Mouse (Mus musculus) midbrain, embryonic 13.5 days (tissue): ENCODE data around the gene Gdf5. TPM values are rescaled to one million over a fixed set of nuclear protein-coding genes. Genes with fewer than 3 reads are reported as not detected.
"Not testable (repeated sequence)": the region's sequence is repeated elsewhere in the genome, so short reads cannot be mapped to it uniquely, and the experiment has no call there.

Source experiments
- ATAC-seq: fragments of 200-750 bp; cut with Nextera tagmentation; 2 replicates; pipeline ENCODE4 v1.8.0; 2017; ENCODE audit warnings: mild to moderate bottlenecking, moderate TSS enrichment, moderate library complexity
- H3K27ac ChIP-seq: fragments of 300-500 bp; sonication (generic); 2 replicates; pipeline ENCODE4 v1.5.1; 2015; ENCODE audit warnings: inconsistent platforms, mild to moderate bottlenecking, moderate library complexity
- H3K27me3 ChIP-seq: fragments of 300-500 bp; sonication (generic); 2 replicates; pipeline ENCODE4 v1.6.1; 2015; ENCODE audit warnings: mild to moderate bottlenecking, inconsistent platforms
- H3K36me3 ChIP-seq: fragments of 300-500 bp; sonication (generic); 2 replicates; pipeline ENCODE4 v1.6.1; 2015; ENCODE audit warnings: mild to moderate bottlenecking, inconsistent platforms
- H3K4me1 ChIP-seq: fragments of 300-500 bp; sonication (generic); replicated peaks from 2 replicates; pipeline ENCODE4 v1.6.1; 2015; ENCODE audit warnings: inconsistent platforms
- H3K4me2 ChIP-seq: fragments of 300-500 bp; sonication (generic); replicated peaks from 2 replicates; pipeline ENCODE4 v1.6.1; 2015; ENCODE audit warnings: moderate library complexity, mild to moderate bottlenecking, inconsistent platforms
- H3K4me3 ChIP-seq: fragments of 300-500 bp; sonication (generic); replicated peaks from 2 replicates; pipeline ENCODE4 v1.5.1; 2015; ENCODE audit warnings: mild to moderate bottlenecking, inconsistent platforms
- H3K9ac ChIP-seq: fragments of 300-500 bp; sonication (generic); replicated peaks from 2 replicates; pipeline ENCODE4 v1.6.1; 2015; ENCODE audit warnings: mild to moderate bottlenecking, inconsistent platforms
- H3K9me3 ChIP-seq: fragments of 300-500 bp; sonication (generic); 2 replicates; pipeline ENCODE4 v1.6.1; 2016; ENCODE audit warnings: mild to moderate bottlenecking, inconsistent platforms
- WGBS: fragments of 180-500 bp; shearing (Covaris S2); methylation state at CpG from one replicate; pipeline ENCODE4 v1.1.7; 2015; 5-methylcytosine and 5-hydroxymethylcytosine counted together
- polyA plus RNA-seq: library from polyadenylated mRNA; unstranded; fragments of >200 nt; fragmentation: Nextera tagmentation; extraction: Ambion mirVana; gene quantifications from 2 replicates; pipeline ENCODE4 v1.2.1, GENCODE M21; 2015

The Gdf5 gene
- polyA plus RNA-seq, 1 experiment from 2014 or later: 1.1 TPM

GRCm38 (mm10) chr2:155939897-155940529 is 5.2 kb downstream of the Gdf5 start:
- H3K9ac ChIP-seq: no peak overlapping the region
- no peak overlapping the region for H3K4me2 ChIP-seq
- 82% methylated on average over 7 of the region's 7 CpGs for WGBS
- H3K27ac ChIP-seq: no peak overlapping the region
- no peaks in the 10 kb centered on the region for H3K36me3 ChIP-seq
- ATAC-seq: no peak
- no peak overlapping the region for H3K4me3 ChIP-seq
- no peaks in the 10 kb centered on the region for H3K9me3 ChIP-seq
- 0 out of 2 replicates have a peak, but pooled peaks cover 7% of the 10 kb centered on the region for H3K27me3 ChIP-seq
- H3K4me1 ChIP-seq: peaks cover 13% of the 10 kb centered on the region

DNA sequence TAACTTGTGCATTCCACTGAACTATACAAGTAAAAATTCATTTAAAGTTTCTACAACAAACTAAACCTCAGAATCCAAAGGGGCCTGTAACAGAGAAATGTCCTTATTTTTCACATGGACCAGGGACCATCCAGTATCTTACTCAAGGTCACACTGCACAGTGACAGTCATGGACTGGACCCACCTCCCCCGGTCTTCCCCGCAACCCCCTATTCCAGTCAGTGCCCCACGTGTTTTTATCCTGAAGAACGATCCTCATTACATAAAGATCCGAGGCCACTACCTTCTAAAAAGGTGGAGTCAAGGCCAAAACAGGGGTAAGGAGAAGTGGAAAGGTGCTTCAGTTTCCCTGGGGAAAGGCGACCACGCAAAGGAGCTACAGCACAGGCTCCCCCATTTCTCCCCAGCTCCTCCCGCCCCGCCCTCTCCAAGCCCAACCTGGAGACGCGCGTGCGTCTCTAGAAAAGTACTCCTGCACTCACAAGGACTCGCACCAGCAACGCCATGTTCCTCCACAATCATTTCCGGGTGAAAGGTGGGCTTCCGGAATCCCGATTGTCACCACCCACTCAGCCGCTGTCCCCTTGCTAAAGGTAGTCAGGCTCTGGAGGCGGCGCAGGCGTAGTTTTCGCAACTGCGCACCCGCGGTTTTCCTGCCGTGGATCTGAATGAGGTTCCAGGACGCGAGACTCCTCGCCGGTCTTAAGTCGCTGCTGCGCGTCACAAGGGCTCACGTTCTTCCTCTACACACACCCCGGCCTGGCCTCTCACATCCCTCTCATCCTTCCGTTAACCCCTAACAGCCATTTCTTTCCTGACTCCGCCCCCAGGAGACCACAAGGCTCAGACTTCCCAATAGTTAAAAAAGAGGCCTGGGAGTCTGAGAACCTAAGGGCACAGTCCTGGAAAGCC is 15.4 kb downstream of the Gdf5 start, which contains the start of gene Uqcc1:
Gene Uqcc1 (minus strand): TSS at position 780 of the 912 bp plus-strand sequence.
- Histone ChIP-seq H3K27ac (peak within 1 kb of the TSS; percentile 88), H3K4me2 (peak within 1 kb of the TSS; percentile 69), H3K36me3 (no peaks in the 10 kb centered on the region), H3K4me3 (peak within 1 kb of the TSS; percentile 69), H3K9me3 (no peaks in the 10 kb centered on the region), H3K9ac (peak within 1 kb of the TSS; percentile 68), H3K27me3 (no peaks in the 10 kb centered on the region), H3K4me1 (peaks cover 19% of the 10 kb centered on the region)
- peak; percentile 97 for ATAC-seq
- under 1% methylated on average over 38 of the region's 38 CpGs for WGBS

DNA sequence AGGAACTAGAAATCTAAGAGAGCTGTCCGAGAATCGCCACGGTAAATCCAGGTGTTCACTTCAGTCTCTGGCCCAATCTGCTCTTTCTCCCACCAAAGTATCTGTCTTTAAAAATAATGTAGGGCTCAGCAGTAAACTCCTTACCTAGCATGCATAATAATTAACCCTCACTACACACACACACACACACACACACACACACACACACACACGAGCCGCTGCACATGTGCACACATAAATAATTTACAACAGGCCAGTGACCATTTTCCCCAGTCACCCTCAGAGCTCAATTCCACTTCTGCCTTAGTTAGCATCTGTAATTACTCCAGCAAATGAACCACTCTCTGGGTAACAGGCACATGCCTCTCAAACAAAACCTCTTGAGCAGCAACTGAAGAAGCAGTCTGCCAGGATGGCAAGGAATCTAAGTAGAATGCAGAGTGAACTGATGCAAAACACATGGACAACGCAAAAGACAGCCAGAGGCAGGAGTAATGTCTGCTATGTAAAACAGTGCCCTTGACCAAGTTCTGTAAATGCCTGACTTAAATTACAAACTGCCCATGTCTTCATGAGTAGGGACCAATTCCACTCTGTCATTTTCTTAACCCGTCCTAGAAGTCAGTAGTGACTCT is 16.3 kb downstream of the Gdf5 start:
- Histone ChIP-seq H3K9me3 (no peaks in the 10 kb centered on the region), H3K27me3 (no peaks in the 10 kb centered on the region), H3K4me2 (peak overlapping the region; percentile 69), H3K4me3 (peak overlapping the region; percentile 69), H3K9ac (0 out of 2 replicates have a peak overlapping the region, but pooled peaks have one; percentile 68), H3K4me1 (peaks cover 19% of the 10 kb centered on the region), H3K36me3 (peaks cover 7% of the 10 kb centered on the region; the same call in 1 of the 2 replicates), H3K27ac (no peak overlapping the region)
- no peak for ATAC-seq
- whole genome bisulfite sequencing: 78% methylated on average over 7 of the region's 7 CpGs

DNA sequence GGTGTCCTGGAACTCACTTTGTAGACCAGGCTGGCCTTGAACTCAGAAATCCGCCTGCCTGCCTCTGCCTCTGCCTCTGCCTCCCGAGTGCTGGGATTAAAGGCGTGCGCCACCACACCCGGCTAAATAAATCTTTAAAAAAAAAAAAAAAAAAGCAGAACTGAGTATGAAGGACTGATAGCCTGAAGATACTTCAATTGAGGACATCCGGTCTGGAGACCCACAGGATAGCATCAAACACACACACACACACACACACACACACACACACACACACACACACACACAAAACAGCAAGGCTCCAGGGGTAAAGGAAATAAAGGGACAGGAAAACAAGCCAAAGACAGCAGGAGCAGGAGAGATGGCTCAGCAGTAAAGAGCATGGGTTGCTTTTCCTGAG is 20.0 kb downstream of the Gdf5 start:
- ATAC-seq: not testable (repeated sequence)
- 97% methylated on average over 6 of the region's 6 CpGs for WGBS

GRCm38 (mm10) chr2:155923143-155923542 is 22.0 kb downstream of the Gdf5 start:
- H3K9ac ChIP-seq: no peak overlapping the region
- 98% methylated on average over 7 of the region's 7 CpGs for WGBS

More for the DNA sequence above, 20.0 kb downstream of the Gdf5 start:
- not testable (repeated sequence) for H3K4me2 ChIP-seq, H3K27ac ChIP-seq, H3K4me3 ChIP-seq, H3K9me3 ChIP-seq, H3K9ac ChIP-seq, H3K27me3 ChIP-seq
- Histone ChIP-seq H3K4me1 (peaks cover 14% of the 10 kb centered on the region), H3K36me3 (peaks cover 14% of the 10 kb centered on the region)

DNA sequence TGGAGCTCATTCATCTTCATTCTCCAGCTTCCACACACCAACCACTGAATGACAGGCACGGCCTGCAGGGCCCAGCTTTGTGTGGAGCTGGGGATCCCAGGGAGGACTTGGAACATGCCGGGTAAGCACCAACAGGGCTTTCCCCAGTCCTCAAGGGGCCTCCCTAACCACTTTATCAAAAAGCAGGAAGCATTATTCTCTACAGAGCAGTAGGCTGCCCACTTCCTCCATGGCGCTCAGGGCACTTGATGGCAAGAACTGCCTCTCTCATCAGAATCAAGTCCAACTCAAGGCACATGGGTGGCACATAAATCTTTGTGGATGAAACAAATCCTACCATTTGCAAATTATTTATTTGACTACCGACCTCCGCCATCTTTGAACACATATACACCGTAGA is 30.5 kb downstream of the Gdf5 start:
- WGBS: 94% methylated on average over 6 of the region's 6 CpGs
- Histone ChIP-seq H3K4me1 (no peaks in the 10 kb centered on the region), H3K4me2 (no peak overlapping the region), H3K36me3 (peaks cover 64% of the 10 kb centered on the region), H3K9me3 (no peaks in the 10 kb centered on the region), H3K9ac (no peak overlapping the region), H3K27ac (no peak overlapping the region), H3K27me3 (no peaks in the 10 kb centered on the region), H3K4me3 (no peak overlapping the region)
- ATAC-seq: no peak

More at GRCm38 (mm10) chr2:155923143-155923542, 22.0 kb downstream of the Gdf5 start:
- ATAC-seq: no peak
- H3K27ac ChIP-seq: no peak overlapping the region
- H3K27me3 ChIP-seq: no peaks in the 10 kb centered on the region
- H3K4me3 ChIP-seq: no peak overlapping the region
- H3K36me3 ChIP-seq: peaks cover 28% of the 10 kb centered on the region
- H3K9me3 ChIP-seq: no peaks in the 10 kb centered on the region
- no peak overlapping the region for H3K4me2 ChIP-seq
- H3K4me1 ChIP-seq: peaks cover under 1% of the 10 kb centered on the region; the same call in 1 of the 2 replicates

DNA sequence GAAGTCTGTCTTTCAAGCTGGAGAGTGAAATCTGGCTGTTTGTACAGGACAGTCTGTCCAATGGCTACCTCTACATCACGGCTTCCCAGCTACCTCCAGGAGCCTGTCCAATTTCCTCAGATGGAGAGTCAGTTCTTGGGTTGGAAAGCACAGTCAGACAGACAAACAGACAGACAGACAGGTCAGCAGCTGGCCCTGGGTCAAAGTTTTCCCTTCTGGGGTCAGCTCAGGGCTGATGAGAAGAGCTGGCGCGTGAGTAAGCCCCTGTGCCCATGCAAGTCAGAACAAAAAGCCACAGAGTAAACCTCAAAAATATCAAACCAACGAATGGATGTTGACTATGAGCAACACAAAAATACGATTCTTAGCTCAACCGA is 41.5 kb downstream of the Gdf5 start:
- Histone ChIP-seq H3K4me1 (no peaks in the 10 kb centered on the region), H3K27me3 (no peaks in the 10 kb centered on the region), H3K36me3 (peaks cover 48% of the 10 kb centered on the region), H3K4me2 (no peak overlapping the region), H3K4me3 (no peak overlapping the region), H3K9me3 (no peaks in the 10 kb centered on the region), H3K27ac (no peak overlapping the region), H3K9ac (no peak overlapping the region)
- 94% methylated on average over 6 of the region's 6 CpGs for WGBS
- no peak for ATAC-seq

DNA sequence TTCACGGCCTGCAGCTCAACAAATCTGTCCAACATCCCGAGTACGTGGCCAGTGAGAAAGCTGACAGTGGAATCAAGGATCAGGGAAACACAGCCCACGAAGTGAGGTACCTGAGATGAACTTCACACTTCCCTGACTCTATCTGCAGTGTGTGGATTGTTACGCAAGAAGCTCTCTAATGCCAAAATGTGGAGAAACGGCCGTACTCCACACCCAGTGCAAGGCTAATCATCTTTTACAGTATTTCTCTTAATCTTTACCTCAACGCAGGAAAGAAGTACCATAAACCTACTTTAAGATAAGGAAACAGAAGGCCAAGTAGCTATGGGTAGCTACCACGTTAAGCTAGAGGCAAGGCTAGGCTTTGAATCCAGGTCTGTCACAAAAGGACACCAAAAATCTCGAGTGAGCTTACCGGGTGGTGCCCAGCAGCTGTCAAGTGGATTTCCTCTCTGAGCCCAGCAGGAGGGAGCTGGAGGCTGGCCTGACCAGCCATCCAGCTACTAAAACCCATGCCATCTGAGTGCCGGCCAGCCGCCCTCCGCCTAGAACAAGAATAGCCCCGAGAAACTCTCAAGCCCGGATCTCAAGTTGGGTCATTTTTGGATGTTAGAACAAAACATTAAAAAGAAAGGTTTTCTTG is 42.1 kb downstream of the Gdf5 start:
- Histone ChIP-seq H3K27ac (no peak overlapping the region), H3K4me1 (no peaks in the 10 kb centered on the region), H3K4me3 (no peak overlapping the region), H3K4me2 (no peak overlapping the region), H3K27me3 (no peaks in the 10 kb centered on the region), H3K9me3 (no peaks in the 10 kb centered on the region), H3K9ac (no peak overlapping the region), H3K36me3 (peaks cover 50% of the 10 kb centered on the region)
- ATAC-seq: no peak
- WGBS: 86% methylated on average over 16 of the region's 16 CpGs

GRCm38 (mm10) chr2:155895046-155895735 is 50.0 kb downstream of the Gdf5 start:
- H3K9me3 ChIP-seq: no peaks in the 10 kb centered on the region
- ATAC-seq: no peak
- H3K27ac ChIP-seq: no peak overlapping the region
- no peak overlapping the region for H3K9ac ChIP-seq
- 90% methylated on average over 16 of the region's 16 CpGs for WGBS
- H3K4me1 ChIP-seq: no peaks in the 10 kb centered on the region
- no peak overlapping the region for H3K4me3 ChIP-seq
- peaks cover 46% of the 10 kb centered on the region for H3K36me3 ChIP-seq
- H3K27me3 ChIP-seq: no peaks in the 10 kb centered on the region
- no peak overlapping the region for H3K4me2 ChIP-seq

DNA sequence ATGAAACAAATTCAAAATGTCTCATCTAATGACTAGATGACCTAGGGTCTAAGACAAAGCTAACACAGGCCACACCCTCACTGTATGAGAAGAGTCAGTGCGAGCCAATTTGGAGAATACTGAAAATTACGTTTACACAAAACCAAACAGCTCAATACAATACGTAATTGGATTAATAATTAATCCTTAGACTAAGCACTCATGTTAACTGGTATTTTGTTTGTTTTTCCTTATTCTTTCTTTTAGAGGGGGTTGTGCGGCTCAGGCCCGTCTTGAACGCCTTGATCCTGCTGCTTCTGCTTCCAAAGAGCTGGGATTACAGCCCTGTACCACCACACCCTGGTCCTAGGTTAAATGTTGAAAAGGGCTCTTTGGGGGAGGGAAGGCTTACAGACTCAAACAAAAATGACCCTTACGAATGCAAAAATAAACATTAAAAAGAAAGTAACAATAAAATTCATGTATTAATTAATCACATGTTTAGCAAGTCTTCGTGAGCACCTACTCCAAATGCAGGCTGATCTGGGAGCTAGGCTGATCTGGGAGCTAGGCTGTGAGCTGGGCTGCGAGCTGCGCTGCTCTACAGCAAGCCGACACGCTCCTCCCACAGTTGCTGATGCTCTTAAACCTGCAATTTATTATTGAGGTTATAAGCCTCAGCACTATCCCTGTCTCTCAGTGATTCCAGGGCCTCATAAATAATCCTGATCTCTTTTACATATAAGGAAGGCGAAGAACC is 50.7 kb downstream of the Gdf5 start:
- 89% methylated on average over 13 of the region's 13 CpGs for WGBS
- Histone ChIP-seq H3K27ac (no peak overlapping the region), H3K36me3 (peaks cover 41% of the 10 kb centered on the region), H3K4me1 (no peaks in the 10 kb centered on the region), H3K4me2 (no peak overlapping the region), H3K4me3 (no peak overlapping the region), H3K9ac (no peak overlapping the region), H3K9me3 (no peaks in the 10 kb centered on the region), H3K27me3 (no peaks in the 10 kb centered on the region)
- ATAC-seq: no peak
